Mouse (Mus musculus): Measurements from ENCODE around the gene Fmod.

GRCm38 (mm10) chr1:134096264-134096934 is 59.3 kb downstream of the Fmod start:
- TF ChIP-seq POLR2A (IDR thresholded peaks at IDR 0.05; ENCODE audit: insufficient read depth, low read depth, low read length) (no peak), CTCF (IDR thresholded peaks at IDR 0.05; ENCODE audit: insufficient read depth, low read depth, low read length) (no peak)

All from olfactory bulb, adult 2 months (tissue).